Mouse (Mus musculus) cerebellum, adult (tissue): ENCODE measurements around the gene Nrn1.

Source experiments
- ATAC-seq: cut with Nextera tagmentation; 2 replicates; pipeline ENCODE4 v1.9.2; 2017; ENCODE audit warnings: mild to moderate bottlenecking, moderate library complexity, mixed read lengths; ENCODE audit not compliant: insufficient number of reproducible peaks, low FRiP score, low TSS enrichment

Nrn1 gene

DNA sequence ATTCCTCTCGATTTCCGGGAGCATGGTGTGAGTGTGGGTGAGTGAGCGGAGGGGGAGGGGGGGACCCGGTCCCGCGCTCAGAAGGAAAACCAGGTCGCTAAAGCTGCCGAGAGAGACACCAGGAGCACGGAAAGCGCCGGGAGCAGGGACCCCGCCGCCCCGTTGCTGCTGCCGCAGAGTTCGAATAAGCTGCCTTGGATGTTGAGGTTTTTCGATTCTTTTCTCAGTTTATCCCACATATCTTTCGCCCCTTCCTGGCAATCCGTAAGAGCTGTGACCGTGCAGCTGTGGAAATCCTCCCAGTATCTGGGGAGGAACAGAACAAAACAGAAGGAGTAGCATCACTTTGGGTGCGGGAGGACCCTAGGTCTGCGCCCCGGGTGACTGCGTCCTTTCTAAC lies 8.4 kb downstream of the Nrn1 start:
- no peak for ATAC-seq

DNA sequence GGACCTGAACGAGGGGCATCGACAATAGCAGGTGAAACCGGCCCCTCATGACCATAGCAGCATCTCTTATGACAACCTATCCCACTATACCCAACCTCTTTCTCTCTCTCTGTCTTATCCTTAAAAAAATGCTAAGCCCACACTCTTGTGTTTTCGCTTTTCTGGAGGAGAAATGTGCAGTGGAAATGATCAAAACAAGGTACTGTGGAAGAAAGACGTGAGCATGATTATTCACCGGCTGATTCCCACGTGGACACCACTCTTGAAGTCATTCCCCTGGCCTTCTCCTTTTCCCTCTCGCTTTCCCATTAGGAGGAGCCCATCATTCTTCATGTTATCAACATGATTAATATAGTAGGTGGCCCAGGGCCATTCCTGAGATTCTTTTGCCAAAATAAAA lies 9.1 kb downstream of the Nrn1 start:
- no peak for ATAC-seq

DNA sequence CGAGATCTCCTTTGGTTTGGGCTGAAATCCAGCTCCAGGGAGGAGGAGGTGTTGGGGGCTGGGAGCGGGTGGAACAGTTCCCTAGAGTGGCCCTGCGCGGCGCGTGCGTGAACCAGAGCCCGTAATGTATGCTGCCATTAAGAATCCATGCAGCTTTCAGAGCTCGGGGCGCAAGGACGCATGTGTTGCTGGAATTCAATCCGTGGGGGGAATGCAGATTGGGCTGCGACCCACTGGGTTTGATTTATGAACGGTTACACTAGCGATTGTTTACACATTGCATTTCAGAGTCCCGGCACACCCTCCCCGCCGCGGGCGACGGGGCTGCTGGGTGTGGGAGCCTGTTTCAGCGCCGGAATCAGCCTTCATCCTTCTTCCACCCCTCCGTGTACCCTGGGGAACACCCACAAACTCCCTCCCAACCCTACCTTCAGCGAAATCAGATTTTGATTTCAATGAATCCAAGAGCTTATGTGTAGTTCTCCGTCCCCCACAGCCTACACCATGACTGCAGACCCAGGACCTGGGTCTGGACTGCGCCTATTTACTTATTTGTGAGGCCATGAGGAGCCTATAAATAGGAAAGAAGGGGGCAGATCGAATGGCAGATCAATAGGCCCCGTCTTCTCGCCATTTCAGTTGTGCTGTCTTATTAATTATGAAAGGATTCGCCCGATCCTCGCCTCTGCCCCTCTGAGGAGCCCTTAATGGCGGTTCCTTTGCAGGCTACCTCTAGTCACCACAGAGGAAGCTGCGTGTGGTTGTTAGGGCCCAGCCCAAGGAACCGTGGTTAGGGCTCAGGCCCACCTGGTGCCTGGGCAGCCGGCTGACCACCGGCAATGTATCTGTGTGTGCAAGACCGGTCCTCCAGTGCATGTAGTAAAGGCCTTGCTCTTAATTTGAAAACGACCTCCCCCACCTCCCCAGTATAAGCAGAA lies 10.1 kb downstream of the Nrn1 start:
- ATAC-seq = peak; percentile 62

DNA sequence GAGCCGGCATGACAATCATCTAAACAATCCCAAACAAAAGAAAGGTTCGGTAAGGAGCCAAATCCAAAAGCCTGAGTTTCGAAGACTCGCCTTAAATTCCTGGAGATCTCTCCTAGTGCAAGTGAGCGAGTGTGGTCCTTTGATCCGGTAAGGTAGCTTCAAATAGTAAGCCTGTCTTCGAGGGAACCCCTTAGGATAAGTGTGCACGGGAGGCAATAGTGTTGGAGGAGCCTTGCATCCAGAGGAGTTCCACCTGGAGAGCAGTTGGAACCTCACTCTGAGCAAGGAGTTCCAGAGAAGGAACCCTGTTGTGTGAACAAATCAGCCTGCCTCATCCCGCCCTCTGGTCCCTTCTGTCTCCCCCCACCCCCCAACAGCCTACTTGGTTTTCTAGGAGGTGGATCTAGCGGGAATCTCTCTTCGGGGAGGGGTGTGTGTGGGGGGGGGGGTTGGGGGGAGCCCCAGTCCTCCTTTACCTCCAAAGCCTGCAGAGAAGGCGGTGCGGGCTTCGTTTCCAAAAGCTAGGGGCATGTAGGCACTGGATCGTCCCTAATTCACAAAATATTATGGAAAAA lies 11.1 kb downstream of the Nrn1 start:
- ATAC-seq = no peak

DNA sequence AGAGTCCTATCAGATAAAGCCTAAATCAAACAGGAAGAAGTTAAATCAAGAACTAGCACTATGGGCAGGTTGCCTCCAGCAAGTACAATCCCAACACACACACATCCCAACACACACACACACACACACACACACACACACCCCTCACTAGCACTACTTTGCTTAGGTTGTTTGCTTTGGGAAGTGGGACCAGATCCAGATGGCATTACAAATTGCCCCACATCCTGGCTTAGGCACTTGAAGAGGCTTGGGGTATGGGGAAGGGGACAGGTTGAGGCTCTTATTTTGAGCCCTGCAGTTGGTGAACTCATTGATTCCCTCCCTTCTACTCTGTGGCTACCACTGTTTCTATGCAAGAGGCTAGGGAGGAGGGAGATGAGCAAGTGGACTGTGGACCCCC lies 12.6 kb downstream of the Nrn1 start:
- ATAC-seq = no peak

DNA sequence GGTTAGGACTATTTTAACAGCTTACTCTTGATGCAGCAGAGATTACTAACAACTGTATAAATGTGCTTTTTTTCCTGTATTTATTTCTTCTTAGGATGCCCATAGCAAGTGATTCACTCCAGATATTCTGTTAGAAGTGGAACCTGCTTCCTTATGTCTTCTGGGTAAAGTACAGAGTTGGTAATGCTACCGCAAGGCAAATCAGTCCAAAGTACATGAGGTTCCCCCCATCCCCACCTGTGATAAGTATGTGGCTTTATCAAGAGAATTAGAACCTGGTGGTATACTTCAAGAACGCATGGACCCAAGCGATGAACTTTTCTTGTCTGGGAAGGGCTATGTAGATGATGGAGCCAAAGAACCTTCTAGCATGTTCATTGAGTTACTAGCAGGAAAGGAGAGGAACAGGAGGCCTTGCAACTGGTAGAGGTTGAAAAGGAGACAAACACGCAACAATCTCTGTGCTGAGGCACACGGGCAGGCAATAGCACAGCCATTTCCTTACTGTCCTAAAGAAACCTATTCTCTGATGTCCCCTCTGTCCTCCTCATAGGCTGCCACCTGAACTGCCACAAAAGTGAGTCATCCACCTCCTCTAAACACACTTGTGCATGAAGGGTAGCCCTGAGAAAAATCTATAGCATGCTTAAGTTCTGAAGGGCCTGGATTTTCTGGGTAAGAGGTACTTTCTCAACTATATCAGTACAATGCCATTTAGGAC lies 14.5 kb downstream of the Nrn1 start:
- ATAC-seq = no peak

DNA sequence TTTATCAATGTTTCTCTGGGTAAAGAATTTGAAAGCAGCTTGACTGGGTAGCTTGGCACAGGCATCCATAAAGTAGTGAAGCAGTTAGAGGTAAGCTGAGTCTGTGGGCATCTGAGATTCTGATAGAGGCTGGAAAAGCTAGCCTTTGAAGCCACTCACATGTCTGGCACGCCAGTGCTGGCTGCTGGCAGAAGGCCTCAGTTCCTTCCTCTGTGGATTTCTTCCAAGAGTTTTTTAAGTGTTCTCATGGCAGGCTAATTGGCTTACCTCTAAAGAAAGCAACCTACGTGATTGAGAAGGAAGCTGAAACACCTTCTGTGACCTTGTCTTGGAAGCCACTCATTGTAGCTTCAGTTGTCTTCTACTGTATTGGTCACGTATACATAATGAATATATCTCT lies 17.6 kb downstream of the Nrn1 start:
- ATAC-seq = no peak

DNA sequence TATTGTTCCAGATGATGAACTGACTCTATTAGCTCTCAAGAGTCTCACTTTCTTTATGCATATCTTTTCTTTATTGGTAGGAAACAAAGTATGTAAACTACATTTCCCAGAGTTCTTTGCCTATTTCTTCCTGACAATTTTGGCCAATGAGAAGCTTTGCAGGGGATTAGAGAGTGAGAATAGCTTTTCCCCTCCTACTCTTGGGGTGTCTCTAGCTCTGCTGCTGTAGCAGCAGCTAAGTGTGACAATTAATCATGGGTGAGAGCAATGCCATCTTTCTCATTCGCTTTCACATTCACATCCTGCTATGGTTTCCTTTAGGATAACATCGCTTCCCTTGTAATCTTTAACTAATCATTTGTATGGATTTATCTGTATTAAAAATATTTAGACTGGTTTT lies 18.2 kb downstream of the Nrn1 start:
- ATAC-seq = no peak

DNA sequence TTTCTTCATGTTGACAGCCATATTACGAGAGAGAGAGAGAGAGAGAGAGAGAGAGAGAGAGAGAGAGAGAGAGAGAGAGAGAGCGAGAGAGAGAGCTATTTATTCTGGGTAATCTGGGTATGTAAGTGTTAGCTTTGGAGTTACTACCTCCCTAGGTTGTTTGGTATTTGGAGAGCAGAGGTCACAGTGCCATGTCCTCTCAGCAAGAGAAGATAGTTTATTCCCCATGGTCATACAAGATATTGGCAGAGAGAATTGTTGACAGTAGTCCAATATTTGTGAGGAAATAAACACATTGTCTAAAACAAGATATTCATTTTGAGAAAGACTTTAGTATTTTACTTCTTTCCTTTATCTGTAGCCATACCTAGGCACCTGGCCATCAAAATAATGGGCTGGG lies 20.8 kb downstream of the Nrn1 start:
- no peak for ATAC-seq

DNA sequence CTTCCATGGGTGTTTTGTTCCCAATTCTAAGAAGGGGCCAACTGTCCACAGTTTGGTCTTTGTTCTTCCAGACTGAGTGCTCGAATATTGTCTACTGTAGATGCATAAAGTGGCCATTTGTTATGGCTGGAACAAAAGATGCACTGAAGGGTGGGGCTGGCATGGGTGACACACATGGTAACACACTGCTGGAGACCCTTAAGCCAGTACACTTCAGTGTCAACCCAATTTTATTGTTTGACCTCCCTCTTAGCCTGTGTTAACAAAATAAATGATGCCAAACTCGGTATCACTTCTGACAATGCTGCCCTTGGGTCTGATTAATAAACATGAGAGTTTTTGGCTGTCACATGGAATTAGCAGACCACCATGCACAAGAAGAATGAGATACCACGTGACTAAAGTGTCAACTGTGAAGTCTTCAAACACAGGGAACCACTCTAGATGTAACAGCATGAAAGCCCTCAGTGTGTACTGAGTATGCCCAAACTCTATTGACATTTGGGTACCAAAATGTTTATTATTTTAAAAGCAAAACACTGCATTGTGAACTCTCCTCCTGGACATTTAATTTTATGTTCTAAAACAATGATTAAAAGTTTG lies 27.7 kb downstream of the Nrn1 start:
- no peak for ATAC-seq

DNA sequence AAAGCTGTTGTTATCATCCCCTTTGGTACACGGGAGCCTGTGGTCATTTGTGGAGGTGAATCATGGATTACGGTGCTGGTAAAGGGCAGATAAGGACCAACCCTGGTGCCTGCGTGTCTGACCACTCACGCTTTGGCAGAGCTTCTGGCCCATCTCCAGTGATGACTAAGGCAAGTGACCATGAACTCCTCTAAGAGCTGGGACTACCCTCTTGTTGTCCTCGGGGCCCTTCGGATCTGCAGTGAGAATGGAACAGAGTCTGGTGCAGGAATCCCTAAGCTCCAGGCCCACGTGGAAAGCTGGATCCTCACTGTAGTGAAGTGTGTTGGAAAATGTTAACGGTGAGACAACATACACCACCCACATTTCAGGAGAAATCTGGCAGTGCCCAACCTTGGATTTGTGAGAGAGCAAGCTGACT lies 38.6 kb downstream of the Nrn1 start:
- peak; percentile 77 for ATAC-seq

DNA sequence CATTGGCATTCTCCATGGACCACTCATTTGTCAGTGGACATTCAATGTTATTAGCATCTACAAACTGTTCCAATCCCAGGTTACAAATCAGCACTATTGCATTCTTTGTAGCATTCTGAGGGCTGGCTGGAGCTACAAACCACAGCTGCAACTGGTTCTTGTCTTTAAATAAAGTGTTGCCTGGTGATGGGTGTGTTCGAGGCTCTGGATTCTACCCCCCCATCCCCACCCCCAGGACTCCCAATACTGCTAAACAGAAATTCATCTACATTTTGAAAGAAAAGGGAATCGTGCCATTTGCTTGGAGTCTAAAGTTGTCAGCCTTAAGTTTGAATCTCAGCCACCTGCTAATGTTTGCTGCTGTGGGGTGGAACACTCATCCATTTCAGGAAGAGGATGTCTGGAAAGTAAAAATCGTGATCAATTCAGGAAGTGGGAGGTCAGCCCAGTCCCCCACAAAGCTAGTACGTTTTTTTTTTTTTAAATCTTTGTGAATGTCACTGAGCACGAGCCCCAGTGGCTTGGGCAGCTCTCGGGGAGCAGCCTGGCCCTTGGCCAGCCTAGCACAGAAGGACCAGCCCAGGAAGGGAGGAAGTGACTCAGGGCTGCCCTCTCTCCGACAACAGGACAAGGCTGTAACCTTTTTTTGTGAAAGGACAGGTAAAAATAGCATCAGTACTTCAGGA lies 39.3 kb downstream of the Nrn1 start:
- ATAC-seq = peak; percentile 97

DNA sequence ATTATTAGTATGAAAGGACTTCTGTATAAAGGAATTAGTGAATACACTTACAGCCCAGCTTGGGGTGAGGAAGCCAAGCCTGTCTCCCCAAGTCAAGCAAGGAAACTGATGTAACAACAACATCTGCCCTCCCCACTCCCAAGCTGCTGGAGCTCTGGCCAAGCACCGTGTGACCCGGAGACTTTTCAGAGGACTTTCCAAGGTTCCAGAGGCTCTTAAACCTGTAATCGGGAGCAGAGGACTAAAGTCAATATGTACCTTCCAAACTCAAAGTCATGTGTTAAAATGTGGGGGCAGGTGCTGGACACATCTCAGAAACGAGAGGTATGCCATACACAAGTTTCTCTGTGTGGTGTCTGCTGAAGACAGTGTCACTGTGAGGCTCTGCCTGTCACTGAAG lies 51.4 kb downstream of the Nrn1 start:
- no peak for ATAC-seq

DNA sequence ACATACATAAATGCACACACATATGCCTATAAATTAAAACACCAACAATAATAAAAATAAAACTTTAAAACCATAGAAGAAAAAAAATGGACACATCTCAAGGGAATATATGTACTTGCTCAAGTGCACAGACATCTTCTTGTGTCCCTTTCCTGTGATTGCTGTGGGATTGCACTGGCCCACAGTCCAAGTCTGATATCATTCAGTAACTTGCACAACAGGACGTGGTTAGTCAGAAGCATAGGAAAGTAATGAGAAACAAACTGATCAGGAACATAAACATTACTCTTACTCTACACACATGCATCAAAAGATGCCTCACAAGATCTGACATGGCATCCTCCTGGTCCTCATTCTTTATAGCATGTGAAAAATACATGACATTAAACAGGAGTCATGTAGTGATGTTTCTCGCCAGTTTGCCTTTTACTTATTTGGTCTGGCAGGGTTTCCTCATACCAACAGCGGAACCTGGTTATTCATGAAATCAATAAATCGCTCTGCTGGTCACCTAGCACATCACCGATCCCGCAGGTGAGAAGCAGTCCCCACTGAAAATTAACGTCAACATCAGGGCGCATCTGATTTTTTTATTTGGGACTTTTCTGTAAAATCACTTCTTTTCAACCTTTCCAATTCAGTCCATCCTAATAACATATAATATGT lies 54.1 kb downstream of the Nrn1 start:
- ATAC-seq = no peak

DNA sequence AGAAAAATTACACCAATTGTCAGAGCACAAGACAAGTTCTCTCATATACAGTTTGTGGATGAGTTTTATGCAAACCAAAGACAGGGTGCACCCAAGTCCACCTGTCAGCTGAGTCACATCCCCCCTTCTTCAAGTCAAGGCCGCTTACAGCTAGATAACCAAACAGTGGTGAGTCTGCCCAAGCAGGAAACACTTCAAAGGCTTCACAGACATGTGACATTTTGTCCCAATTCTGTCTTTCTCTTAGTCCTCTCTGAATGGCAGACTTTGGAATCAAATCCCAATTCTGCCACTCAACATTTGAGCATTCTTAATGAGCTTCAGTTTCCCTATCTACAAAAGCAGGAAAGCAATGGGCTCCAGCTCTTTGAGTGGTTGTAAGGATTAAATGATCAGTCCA lies 55.6 kb downstream of the Nrn1 start:
- no peak for ATAC-seq
